In genomic region chrX:85829000-85829399, GRCm38 (mm10) we compare ENCODE assay signal across 10 mouse cellular contexts. TPM values are rescaled to one million over a fixed set of nuclear protein-coding genes. Genes with fewer than 3 reads are reported as not detected.
A peak's percentile ranks its signal among the peaks of the same experiment; 100 is the strongest.
DNase-seq lines count a peak whose midpoint lies in the region; TF ChIP-seq lines count a peak whose summit lies in the region.
"Had no signal": no experiment of that assay in that cellular context is flagged by ENCODE, and none has a peak within 500 bp of the region (broad histone marks: within the 10 kb centered on the region; RNA-seq: fewer than 3 reads in every experiment).

No protein-coding gene starts in this region.

- peak; percentile 7 for DNase-seq in layer of hippocampus, adult 11-12 months (ENCODE audit: low spot score)
- DNase-seq in layer of hippocampus, adult 9-10 months (ENCODE audit: low spot score) = no peak
- DNase-seq in ES-CJ7 (ENCODE audit: low read depth, low spot score) = peak; percentile 49
- DNase-seq in R1 (ENCODE audit: low read depth, low spot score) = peak; percentile 53
- DNase-seq in kidney, adult 9 months = peak; percentile 84
- no peak for DNase-seq in heart, adult 2 months
- DNase-seq in lung, postnatal 4 days = no peak
- DNase-seq: gastrocnemius, adult 2 months had no signal

- H3K9ac ChIP-seq in heart, adult 2 months (ENCODE audit: low read depth, low read length) = no peak overlapping the region
- H3K9ac ChIP-seq: embryonic facial prominence, embryonic 13.5 days; liver, embryonic 14.5 days had no signal

- H3K79me2 ChIP-seq in heart, adult 2 months (replicated peaks; ENCODE audit: control insufficient read depth, insufficient read depth, low read length) = no peaks in the 10 kb centered on the region

- H3K27me3 ChIP-seq in heart, adult 2 months (ENCODE audit: control insufficient read depth, insufficient read depth, low read length) = no peaks in the 10 kb centered on the region
- H3K27me3 ChIP-seq: embryonic facial prominence, embryonic 13.5 days had no signal

- H3K27ac ChIP-seq in heart, adult 2 months = no peak overlapping the region
- H3K27ac ChIP-seq: embryonic facial prominence, embryonic 13.5 days; gastrocnemius, adult 2 months; liver, embryonic 14.5 days had no signal

- no peaks in the 10 kb centered on the region for H3K4me1 ChIP-seq in heart, adult 2 months (ENCODE audit: control insufficient read depth, insufficient read depth, low read length)
- H3K4me1 ChIP-seq: embryonic facial prominence, embryonic 13.5 days had no signal

- H3K36me3 ChIP-seq in heart, adult 2 months (ENCODE audit: control insufficient read depth, insufficient read depth, low read length) = no peaks in the 10 kb centered on the region
- H3K36me3 ChIP-seq: embryonic facial prominence, embryonic 13.5 days had no signal

- no peak for TF ChIP-seq CTCF in heart, adult 2 months (IDR thresholded peaks at IDR 0.05)

- intact Hi-C loops in heart, adult 2 months (cut with DNase I) = no loop called here

- no peak for TF ChIP-seq EP300 in heart, adult 2 months (IDR thresholded peaks at IDR 0.05; ENCODE audit: insufficient read depth, low read depth, low read length)

- no peak for TF ChIP-seq POLR2A in heart, adult 2 months (IDR thresholded peaks at IDR 0.05; ENCODE audit: insufficient read depth, low read depth, low read length)

- H3K4me3 ChIP-seq in heart, adult 2 months = no peak overlapping the region
- H3K4me3 ChIP-seq: embryonic facial prominence, embryonic 13.5 days; gastrocnemius, adult 2 months had no signal

RNA-seq across cellular contexts. Expression of gene 5430427O19Rik, which starts 41.2 kb away (rescaled TPM):
- under 1 TPM; 0.20 to 0.23 TPM for total RNA-seq in heart, adult 2 months (2021)
- polyA plus RNA-seq in heart, adult 2 months (2012; rRNA removed) = 0.06 and 0.12 TPM in 2 replicates

RNA-seq across cellular contexts. Expression of gene Gk, which starts 52.4 kb away (rescaled TPM):
- 10 to 100 TPM; 23.9 to 26.7 TPM for total RNA-seq in heart, adult 2 months (2021)
- 6.6 and 13.6 TPM in 2 replicates for polyA plus RNA-seq in heart, adult 2 months (2012; rRNA removed)

Comparison
In these comparisons a context has a peak if more than half of its experiments do, and no peak if none do; other contexts are left out.
1. DNase-seq: peak in layer of hippocampus, adult 11-12 months (single experiment), ES-CJ7 (single experiment), R1 (single experiment) and kidney, adult 9 months (single experiment); none in layer of hippocampus, adult 9-10 months (single experiment), heart, adult 2 months (0 of 2) and lung, postnatal 4 days (0 of 2).